ENCODE assay signal across 19 mouse cellular contexts in the genomic region with DNA sequence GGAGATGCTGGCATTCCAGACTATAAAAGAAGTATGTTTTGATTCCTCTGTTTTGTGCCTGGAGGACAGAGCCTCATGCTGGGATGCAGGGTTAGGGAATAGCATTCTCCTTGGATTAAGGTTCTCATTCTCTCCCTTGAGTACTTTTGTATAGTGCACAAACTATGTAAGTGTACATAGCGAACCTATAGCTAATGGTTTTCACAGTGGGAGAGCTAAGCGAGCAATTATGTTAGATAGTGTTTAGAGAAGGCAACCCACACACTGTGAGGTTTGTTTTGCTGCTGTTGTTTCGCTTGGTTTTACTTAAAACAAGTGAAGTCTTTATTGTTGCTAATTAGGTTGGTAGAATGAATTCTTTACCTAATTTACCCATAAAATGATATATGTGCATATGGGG.
"Had no signal": no experiment of that assay in that cellular context is flagged by ENCODE, and none has a peak within 500 bp of the region (broad histone marks: within the 10 kb centered on the region; RNA-seq: fewer than 3 reads in every experiment).

No protein-coding gene starts in this region.

- H3K9me3 ChIP-seq: liver, embryonic 13.5 days; midbrain, embryonic 12.5 days; neural tube, embryonic 12.5 days had no signal

- H3K27ac ChIP-seq: kidney, postnatal 0 days; liver, embryonic 13.5 days; macrophage; midbrain, embryonic 12.5 days; neural tube, embryonic 12.5 days; stomach, postnatal 0 days had no signal

- H3K9ac ChIP-seq: liver, embryonic 13.5 days; lung, embryonic 14.5 days; midbrain, embryonic 12.5 days; neural tube, embryonic 12.5 days had no signal

- H3K4me3 ChIP-seq: liver, embryonic 13.5 days; midbrain, embryonic 12.5 days; neural tube, embryonic 12.5 days had no signal

- H3K4me1 ChIP-seq: liver, embryonic 13.5 days; midbrain, embryonic 12.5 days; neural tube, embryonic 12.5 days had no signal

- ATAC-seq: intestine, postnatal 0 days; lung, postnatal 0 days; midbrain, embryonic 16.5 days had no signal

- H3K4me2 ChIP-seq: liver, embryonic 13.5 days; lung, embryonic 14.5 days; midbrain, embryonic 12.5 days; neural tube, embryonic 12.5 days had no signal

- H3K36me3 ChIP-seq: liver, embryonic 13.5 days; midbrain, embryonic 12.5 days; neural tube, embryonic 12.5 days had no signal

- H3K27me3 ChIP-seq: liver, embryonic 13.5 days; midbrain, embryonic 12.5 days; neural tube, embryonic 12.5 days had no signal

- DNase-seq: kidney, adult 2 months; kidney, postnatal 36 days; left cerebral cortex, postnatal 4 days; liver, embryonic 13.5 days; lung, embryonic 14.5 days; right cerebral cortex, adult 18-20 months; right cerebral cortex, postnatal 14 days; right cerebral cortex, postnatal 4 days; thymus, adult 2 months; thymus, postnatal 14 days; thymus, postnatal 4 days had no signal
